Mouse (Mus musculus) kidney, embryonic 15.5 days (tissue): ENCODE measurements at regions not wholly inside any gene's neighbourhood (a gene's known extent, or its start where the extent isn't known, plus 50 kb on each side); places are given as distances from the start of the nearest gene placed in this dataset.

Experiments used
- ATAC-seq: fragments of 200-750 bp; cut with Nextera tagmentation; replicated peaks from 2 replicates; pipeline ENCODE4 v1.8.0; 2017; ENCODE audit warnings: moderate TSS enrichment; ENCODE audit not compliant: low FRiP score
- H3K27ac ChIP-seq: fragments of 300-500 bp; sonication (generic); 2 replicates; pipeline ENCODE4 v1.5.1; 2015; ENCODE audit warnings: mild to moderate bottlenecking, inconsistent platforms
- H3K27me3 ChIP-seq: fragments of 300-500 bp; sonication (generic); 2 replicates; pipeline ENCODE4 v1.6.1; 2015; ENCODE audit warnings: inconsistent platforms
- H3K36me3 ChIP-seq: fragments of 300-500 bp; sonication (generic); 2 replicates; pipeline ENCODE4 v1.6.1; 2015; ENCODE audit warnings: inconsistent platforms
- H3K4me1 ChIP-seq: fragments of 300-500 bp; sonication (generic); 2 replicates; pipeline ENCODE4 v1.6.1; 2015; ENCODE audit warnings: inconsistent platforms
- H3K4me2 ChIP-seq: fragments of 300-500 bp; sonication (generic); 2 replicates; pipeline ENCODE4 v1.6.1; 2015; ENCODE audit warnings: moderate library complexity, mild to moderate bottlenecking, inconsistent platforms
- H3K4me3 ChIP-seq: fragments of 300-500 bp; sonication (generic); replicated peaks from 2 replicates; pipeline ENCODE4 v1.5.1; 2015; ENCODE audit warnings: mild to moderate bottlenecking, inconsistent platforms
- H3K9ac ChIP-seq: fragments of 300-500 bp; sonication (generic); 2 replicates; pipeline ENCODE4 v1.6.1; 2015; ENCODE audit warnings: mild to moderate bottlenecking, inconsistent platforms
- H3K9me3 ChIP-seq: fragments of 300-500 bp; sonication (generic); replicated peaks from 2 replicates; pipeline ENCODE4 v1.6.1; 2016; ENCODE audit warnings: inconsistent platforms
- WGBS: fragments of 180-500 bp; shearing (Covaris S2); methylation state at CpG from one replicate; pipeline ENCODE4 v1.1.7; 2015; ENCODE audit warnings: mixed read lengths; 5-methylcytosine and 5-hydroxymethylcytosine counted together

DNA sequence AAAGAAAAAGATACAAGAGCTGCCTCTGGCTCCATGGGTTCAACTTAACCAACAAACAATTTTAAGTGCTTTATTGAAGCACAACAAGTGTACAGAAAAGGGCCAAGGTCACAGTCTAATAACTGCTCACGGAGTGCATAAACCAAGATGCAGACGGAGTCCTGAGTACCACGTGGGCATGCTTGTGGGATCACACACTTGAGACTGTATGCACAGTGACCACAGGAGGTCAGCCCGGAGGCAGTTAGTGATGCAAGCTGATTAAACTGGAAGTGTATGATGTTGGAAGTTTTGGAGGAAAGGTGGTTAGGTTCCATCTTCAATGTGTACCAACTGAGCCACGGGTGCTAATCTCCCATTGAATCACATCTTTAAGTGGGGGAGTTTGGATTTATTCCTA, 146.9 kb downstream of the Gm815 start:
- H3K9ac ChIP-seq, result no peak overlapping the region
- H3K4me1 ChIP-seq, result peaks cover 14% of the 10 kb centered on the region
- H3K9me3 ChIP-seq, result no peaks in the 10 kb centered on the region
- no peaks in the 10 kb centered on the region for H3K36me3 ChIP-seq
- H3K4me2 ChIP-seq, result no peak overlapping the region
- 59% methylated on average over 5 of the region's 5 CpGs for WGBS
- H3K27ac ChIP-seq, result no peak overlapping the region
- H3K4me3 ChIP-seq, result no peak overlapping the region
- ATAC-seq, result peak; percentile 54
- no peaks in the 10 kb centered on the region for H3K27me3 ChIP-seq

DNA sequence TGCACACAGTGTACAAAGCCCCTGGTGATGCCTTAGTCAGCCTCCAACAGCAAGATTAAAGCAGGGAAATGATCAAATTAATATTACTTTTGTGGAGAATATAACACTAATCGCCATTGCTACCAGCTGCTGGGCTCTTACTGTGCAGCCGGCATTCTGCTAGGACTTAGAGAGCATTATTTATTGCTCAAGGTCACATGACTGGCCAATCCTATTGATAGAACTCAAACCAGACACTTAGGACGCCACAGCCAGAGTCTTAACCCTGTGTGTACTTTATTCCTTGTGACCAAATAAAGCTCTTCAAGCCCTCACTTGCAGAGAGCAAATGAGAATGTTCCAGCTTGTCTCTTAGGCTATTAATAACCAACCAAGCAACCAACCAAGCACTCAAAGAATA, 152.6 kb downstream of the Gm815 start:
- Histone ChIP-seq H3K36me3 (no peaks in the 10 kb centered on the region), H3K9me3 (no peaks in the 10 kb centered on the region), H3K4me3 (no peak overlapping the region), H3K27ac (peak overlapping the region; percentile 54), H3K9ac (no peak overlapping the region), H3K4me2 (no peak overlapping the region), H3K4me1 (peaks cover 10% of the 10 kb centered on the region), H3K27me3 (no peaks in the 10 kb centered on the region)
- 16% methylated on average over 3 of the region's 3 CpGs for WGBS
- peak; percentile 18; the same call in 1 of the 2 replicates for ATAC-seq

DNA sequence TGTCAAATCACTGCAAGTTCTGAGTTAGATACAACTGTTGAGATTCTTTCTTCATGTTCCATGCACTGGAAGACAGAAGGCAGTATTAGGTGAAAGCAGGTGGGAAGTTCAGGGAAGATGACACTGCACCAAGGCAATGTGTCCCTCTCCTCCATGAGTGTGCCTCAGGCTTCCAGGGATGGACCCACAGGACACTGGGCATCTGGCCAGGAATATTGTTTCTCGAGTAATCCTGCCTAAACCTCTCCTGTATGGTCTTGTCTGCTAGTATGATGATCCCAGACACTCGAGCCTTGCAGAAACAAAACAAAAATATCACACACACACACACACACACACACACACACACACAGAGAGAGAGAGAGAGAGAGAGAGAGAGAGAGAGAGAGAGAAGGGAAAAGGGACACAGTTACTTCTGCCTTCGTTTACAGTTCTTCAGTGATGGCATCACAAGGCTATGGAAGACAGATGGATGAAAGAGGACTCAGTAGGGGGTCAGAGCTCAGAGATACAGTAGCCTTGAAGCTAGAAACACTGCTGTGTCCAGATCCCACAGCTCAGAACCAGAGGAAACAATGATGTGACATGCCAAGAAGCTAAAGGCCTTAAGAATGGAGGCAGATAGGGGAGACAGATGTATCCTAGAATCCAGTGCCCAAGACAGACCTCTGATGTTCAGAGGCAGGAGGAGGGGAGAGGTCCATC, 154.8 kb downstream of the Gm815 start:
- Histone ChIP-seq H3K27me3 (no peaks in the 10 kb centered on the region), H3K4me3 (no peak overlapping the region), H3K9me3 (no peaks in the 10 kb centered on the region), H3K9ac (no peak overlapping the region), H3K27ac (no peak overlapping the region), H3K36me3 (no peaks in the 10 kb centered on the region), H3K4me1 (peaks cover 10% of the 10 kb centered on the region), H3K4me2 (no peak overlapping the region)
- no peak for ATAC-seq
- WGBS, result 63% methylated on average over 3 of the region's 3 CpGs

DNA sequence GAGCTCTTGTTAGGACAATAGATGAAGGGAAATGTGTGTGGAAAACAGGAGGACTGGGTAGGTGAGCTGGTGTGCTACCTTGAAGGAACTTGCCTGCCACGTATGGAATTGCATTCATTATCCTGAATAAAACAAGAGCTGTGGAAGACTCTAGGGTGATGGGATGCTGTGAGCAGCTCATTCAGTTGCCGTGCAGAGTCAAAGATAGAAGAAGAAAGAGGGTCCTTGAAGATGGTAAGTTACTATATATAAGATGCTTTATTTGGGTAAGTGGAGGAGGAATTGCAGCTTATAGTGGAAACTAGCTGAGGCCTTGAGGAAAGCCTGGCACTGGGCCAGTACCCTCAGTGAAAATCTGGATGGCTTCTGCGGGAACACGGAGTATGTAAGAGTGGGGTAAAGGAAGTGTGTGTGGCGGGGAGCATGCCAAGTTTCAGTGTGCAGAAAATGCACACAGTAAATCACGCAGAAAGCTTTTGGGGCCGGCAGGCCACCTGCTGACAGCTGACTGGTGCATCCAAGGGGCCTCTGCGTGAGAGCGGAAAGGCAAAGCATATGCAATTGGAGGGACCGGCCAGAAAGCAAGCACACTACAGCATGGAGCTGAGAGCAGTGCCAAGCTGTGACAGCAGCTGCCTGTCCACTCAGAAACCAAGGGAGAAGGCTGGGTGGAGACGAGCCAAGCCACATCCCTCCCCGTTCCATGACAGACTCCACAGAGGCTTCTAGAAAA, 149.7 kb upstream of the Vldlr start:
- ATAC-seq, result peak; percentile 62; the same call in 1 of the 2 replicates
- H3K36me3 ChIP-seq, result no peaks in the 10 kb centered on the region
- H3K4me2 ChIP-seq, result 0 out of 2 replicates have a peak overlapping the region, but pooled peaks have one; percentile 4
- H3K4me3 ChIP-seq, result no peak overlapping the region
- no peaks in the 10 kb centered on the region for H3K9me3 ChIP-seq
- 61% methylated on average over 12 of the region's 12 CpGs for WGBS
- H3K27me3 ChIP-seq, result no peaks in the 10 kb centered on the region
- no peak overlapping the region for H3K9ac ChIP-seq
- H3K27ac ChIP-seq, result 0 out of 2 replicates have a peak overlapping the region, but pooled peaks have one; percentile 33
- H3K4me1 ChIP-seq, result peaks cover 9% of the 10 kb centered on the region

DNA sequence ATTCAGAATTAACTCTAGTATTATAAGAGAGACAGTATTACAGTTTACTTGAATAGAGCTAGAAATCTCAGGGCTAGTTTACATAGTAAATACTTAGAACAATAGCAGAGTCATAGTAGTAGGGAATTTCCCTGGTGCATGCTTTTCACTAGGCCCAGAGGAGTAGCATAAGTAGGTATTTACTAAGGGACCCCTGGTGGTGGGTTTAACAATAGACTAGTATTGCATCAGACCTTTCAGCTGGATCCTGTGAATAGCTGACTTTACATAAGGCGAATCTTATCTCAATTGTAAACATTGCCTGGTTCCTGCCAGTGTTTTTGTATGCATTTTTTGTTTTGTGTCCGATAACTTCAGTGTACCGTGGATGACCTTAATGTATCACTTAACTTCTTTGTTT, 143.0 kb upstream of the Vldlr start:
- no peaks in the 10 kb centered on the region for H3K36me3 ChIP-seq
- no peak for ATAC-seq
- no peaks in the 10 kb centered on the region for H3K9me3 ChIP-seq
- H3K4me3 ChIP-seq, result no peak overlapping the region
- no peak overlapping the region for H3K9ac ChIP-seq
- H3K4me1 ChIP-seq, result no peaks in the 10 kb centered on the region
- H3K27ac ChIP-seq, result no peak overlapping the region
- 83% methylated on average over 3 of the region's 3 CpGs for WGBS
- no peaks in the 10 kb centered on the region for H3K27me3 ChIP-seq
- no peak overlapping the region for H3K4me2 ChIP-seq

DNA sequence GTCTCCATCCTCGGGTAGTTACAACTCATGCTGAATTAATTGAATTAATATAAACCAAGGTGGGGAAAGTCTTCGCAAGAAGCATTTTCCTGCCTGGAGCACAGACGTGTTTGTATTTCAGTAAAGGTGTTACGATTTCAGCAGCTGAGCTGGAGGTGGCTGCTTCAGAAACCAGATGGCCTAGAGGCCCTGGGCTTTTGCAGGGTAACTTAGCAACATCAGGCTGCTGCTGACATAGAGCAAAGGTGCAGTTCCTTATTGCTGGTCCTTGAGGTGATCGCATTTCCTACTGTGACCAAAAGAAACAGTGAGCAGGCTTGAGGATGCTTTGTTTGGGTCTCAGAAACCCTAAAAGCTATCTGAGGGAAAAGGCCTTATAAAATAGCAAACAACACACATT, 141.3 kb upstream of the Vldlr start:
- ATAC-seq, result no peak
- no peak overlapping the region for H3K4me2 ChIP-seq
- H3K4me1 ChIP-seq, result no peaks in the 10 kb centered on the region
- no peaks in the 10 kb centered on the region for H3K27me3 ChIP-seq
- no peaks in the 10 kb centered on the region for H3K36me3 ChIP-seq
- no peak overlapping the region for H3K9ac ChIP-seq
- H3K4me3 ChIP-seq, result no peak overlapping the region
- 70% methylated on average over 5 of the region's 5 CpGs for whole genome bisulfite sequencing
- H3K9me3 ChIP-seq, result no peaks in the 10 kb centered on the region
- H3K27ac ChIP-seq, result no peak overlapping the region

DNA sequence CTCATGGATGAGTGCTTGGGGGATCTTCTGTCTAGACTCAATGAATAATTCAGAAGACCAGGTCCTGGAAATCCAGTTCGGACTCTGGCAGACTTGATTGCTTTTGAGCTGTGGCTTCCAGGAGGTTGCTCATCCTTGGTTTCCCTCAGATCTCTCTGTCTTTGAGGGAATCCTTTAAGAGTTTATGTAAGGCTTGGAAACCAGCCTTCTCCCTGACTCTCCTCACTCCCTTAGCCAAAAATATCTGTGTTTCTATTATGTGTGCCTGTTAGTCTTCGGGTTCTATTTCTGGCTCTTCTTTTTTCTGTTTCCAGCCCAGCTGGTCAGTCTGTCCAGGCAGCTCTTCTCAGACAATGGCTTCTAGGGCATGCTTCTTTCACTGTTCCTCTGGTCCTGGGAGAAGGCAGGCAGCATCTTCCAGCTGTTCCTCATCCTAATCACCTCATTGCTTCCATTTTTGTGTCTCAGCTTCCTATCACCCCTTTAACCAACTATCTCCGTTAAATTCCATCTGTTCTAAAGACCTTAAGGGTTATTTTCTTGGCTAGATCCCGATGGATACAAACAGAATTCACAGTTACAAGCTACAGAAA, 139.3 kb upstream of the Vldlr start:
- no peak for ATAC-seq
- WGBS, result 73% methylated on average over 4 of the region's 4 CpGs
- H3K27me3 ChIP-seq, result no peaks in the 10 kb centered on the region
- no peaks in the 10 kb centered on the region for H3K36me3 ChIP-seq
- no peak overlapping the region for H3K9ac ChIP-seq
- no peaks in the 10 kb centered on the region for H3K4me1 ChIP-seq
- H3K9me3 ChIP-seq, result no peaks in the 10 kb centered on the region
- H3K4me2 ChIP-seq, result no peak overlapping the region
- H3K4me3 ChIP-seq, result no peak overlapping the region
- no peak overlapping the region for H3K27ac ChIP-seq

DNA sequence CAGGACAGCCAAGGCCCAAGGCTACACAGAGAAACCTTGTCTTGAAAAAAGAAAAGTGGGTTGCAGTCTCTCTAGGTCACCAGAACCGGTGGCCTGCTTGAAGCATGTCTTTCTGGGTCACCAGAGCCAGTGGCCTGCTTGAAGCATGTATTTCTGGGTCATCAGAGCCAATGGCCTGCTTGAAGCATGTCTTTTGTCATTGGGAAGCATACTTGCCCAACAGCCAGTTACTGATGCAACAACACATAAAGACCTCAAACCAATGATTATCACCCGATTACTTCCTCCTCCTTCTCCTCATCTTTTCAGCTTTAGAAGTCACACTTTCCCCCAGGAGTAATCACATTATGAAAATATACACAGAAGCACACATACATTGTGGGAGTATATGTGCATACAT, 128.9 kb upstream of the Vldlr start:
- H3K9ac ChIP-seq, result no peak overlapping the region
- no peaks in the 10 kb centered on the region for H3K4me1 ChIP-seq
- WGBS, result 86% methylated on average over 2 of the region's 2 CpGs
- no peak for ATAC-seq
- H3K9me3 ChIP-seq, result no peaks in the 10 kb centered on the region
- no peak overlapping the region for H3K4me3 ChIP-seq
- no peaks in the 10 kb centered on the region for H3K36me3 ChIP-seq
- H3K27me3 ChIP-seq, result no peaks in the 10 kb centered on the region
- no peak overlapping the region for H3K4me2 ChIP-seq
- no peak overlapping the region for H3K27ac ChIP-seq

DNA sequence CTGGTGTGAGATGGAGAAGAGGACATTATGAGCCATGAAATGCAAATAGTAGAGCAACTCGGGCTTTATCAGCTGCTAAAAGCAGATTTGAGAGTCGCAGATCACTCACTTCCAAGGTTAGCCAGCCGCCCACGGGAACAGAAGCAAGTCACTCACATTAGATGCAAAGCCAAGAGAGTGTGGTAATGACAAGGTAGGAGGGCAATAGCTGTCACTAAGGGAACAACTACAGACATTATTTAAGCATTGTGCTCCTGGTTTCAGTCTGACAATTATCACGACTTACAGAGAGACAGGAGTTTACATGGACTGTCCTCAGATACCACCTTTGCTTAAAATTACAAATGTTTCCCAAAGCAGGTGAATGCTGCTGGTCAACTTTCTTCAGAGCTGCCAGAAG, 128.5 kb upstream of the Vldlr start:
- 80% methylated on average over 5 of the region's 5 CpGs for WGBS

DNA sequence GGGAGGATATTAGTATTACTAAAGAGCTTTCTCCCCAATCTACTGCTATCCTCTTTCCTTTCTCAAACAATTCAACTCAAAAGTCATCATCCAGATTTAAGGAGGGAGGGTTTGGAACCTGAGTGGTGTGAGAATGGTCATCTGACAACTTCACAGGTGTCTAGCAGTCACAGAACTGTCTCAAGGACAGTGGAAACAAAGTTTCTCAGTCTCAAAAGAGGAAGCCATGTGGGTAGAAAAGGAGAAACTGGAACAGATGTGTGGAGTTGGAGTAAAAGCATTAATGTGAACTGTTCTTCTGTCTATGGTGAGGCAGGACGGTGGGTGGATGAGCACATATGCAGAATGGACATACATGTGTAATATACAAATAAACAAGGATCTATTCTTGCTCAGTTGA, 127.2 kb upstream of the Vldlr start:
- Histone ChIP-seq H3K4me1 (no peaks in the 10 kb centered on the region), H3K9me3 (no peaks in the 10 kb centered on the region), H3K27ac (no peak overlapping the region), H3K9ac (no peak overlapping the region), H3K27me3 (no peaks in the 10 kb centered on the region), H3K4me2 (no peak overlapping the region), H3K4me3 (no peak overlapping the region), H3K36me3 (no peaks in the 10 kb centered on the region)
- 92% methylated on average over 1 of the region's 1 CpGs for WGBS
- ATAC-seq, result no peak

More for the DNA sequence above, 128.5 kb upstream of the Vldlr start:
- Histone ChIP-seq H3K27ac (no peak overlapping the region), H3K9me3 (no peaks in the 10 kb centered on the region), H3K4me3 (no peak overlapping the region), H3K4me1 (no peaks in the 10 kb centered on the region), H3K9ac (no peak overlapping the region), H3K4me2 (no peak overlapping the region), H3K36me3 (no peaks in the 10 kb centered on the region), H3K27me3 (no peaks in the 10 kb centered on the region)
- no peak for ATAC-seq

DNA sequence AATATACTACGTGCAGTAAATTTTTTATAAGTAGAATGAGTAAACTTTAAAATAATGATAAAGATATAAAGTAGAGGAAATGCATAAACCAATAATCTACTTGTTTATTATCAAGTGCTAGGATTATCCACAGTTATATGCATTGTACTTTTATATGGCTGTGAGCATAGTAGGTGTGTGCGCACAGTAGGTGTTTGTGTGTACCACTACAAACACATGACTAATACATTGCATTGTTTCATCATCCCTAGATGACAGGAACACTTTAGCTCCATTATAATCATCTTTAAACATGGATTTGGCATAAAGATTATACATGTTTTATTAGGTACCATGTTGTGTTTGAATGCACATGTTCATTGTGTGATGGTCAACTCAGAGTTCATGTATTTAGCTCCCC, 124.7 kb upstream of the Vldlr start:
- WGBS, result 93% methylated on average over 2 of the region's 2 CpGs
- no peaks in the 10 kb centered on the region for H3K27me3 ChIP-seq
- no peaks in the 10 kb centered on the region for H3K9me3 ChIP-seq
- no peaks in the 10 kb centered on the region for H3K4me1 ChIP-seq
- H3K27ac ChIP-seq, result no peak overlapping the region
- no peak overlapping the region for H3K4me3 ChIP-seq
- H3K9ac ChIP-seq, result no peak overlapping the region
- no peak for ATAC-seq
- no peak overlapping the region for H3K4me2 ChIP-seq
- H3K36me3 ChIP-seq, result no peaks in the 10 kb centered on the region

DNA sequence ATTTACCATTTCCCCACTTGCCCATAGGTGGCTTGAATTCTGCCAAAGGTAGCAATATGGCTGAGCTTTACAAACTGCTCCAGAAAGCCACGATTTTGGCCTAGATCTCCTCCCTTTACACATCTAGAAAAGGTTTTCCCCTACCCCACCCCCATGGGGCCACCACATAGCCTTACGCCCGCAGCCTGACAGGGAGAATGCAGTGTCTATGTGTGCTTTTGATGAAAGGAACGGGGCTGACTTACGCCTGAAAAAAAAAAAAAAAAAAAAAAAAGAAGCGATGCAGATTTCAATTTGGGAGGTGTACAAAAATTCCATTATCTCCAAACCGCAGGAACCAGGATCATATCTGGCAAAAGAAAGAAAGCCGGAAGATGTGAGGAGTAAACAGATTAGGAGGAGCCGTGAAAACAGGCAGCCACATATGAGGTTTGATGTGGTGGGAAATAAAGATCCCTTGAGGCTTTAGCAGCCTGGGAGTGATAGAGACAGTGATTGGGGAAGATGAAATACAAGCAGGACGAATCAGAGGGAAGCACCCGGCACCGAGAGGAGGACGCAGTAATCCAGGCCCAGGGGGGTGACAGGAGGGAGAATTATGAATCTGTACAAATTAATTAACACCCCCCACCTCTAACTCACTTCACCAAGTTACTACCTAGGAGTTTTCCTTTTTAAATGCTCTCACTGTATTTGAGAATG, 121.4 kb upstream of the Vldlr start:
- WGBS, result 74% methylated on average over 13 of the region's 13 CpGs
- H3K4me3 ChIP-seq, result no peak overlapping the region
- no peaks in the 10 kb centered on the region for H3K4me1 ChIP-seq
- H3K9me3 ChIP-seq, result no peaks in the 10 kb centered on the region
- H3K4me2 ChIP-seq, result no peak overlapping the region
- no peaks in the 10 kb centered on the region for H3K36me3 ChIP-seq
- no peak overlapping the region for H3K27ac ChIP-seq
- H3K27me3 ChIP-seq, result no peaks in the 10 kb centered on the region
- ATAC-seq, result no peak
- no peak overlapping the region for H3K9ac ChIP-seq
